Mouse (Mus musculus) ES-CJ7 (cell line): Measurements from ENCODE around the gene Myo1c.
A peak's percentile ranks its signal among the peaks of the same experiment; 100 is the strongest.

Source experiments
- DNase-seq: peaks from one replicate; pipeline ENCODE4 v3.0.0; 2011; ENCODE audit warnings: low read depth, low spot score

Myo1c gene

GRCm38 (mm10) chr11:75715556-75715955, 65.3 kb downstream of the Myo1c start:
- peak; percentile 54 for DNase-seq

- no peak for DNase-seq
These were observed 66.5 kb downstream of the Myo1c start for GRCm38 (mm10) chr11:75716661-75717325.

GRCm38 (mm10) chr11:75722339-75722738, 72.0 kb downstream of the Myo1c start:
- no peak for DNase-seq
